Mouse (Mus musculus) ES-Bruce4 (cell line): ENCODE results near the gene Naga. TPM values are rescaled to one million over a fixed set of nuclear protein-coding genes. Genes with fewer than 3 reads are reported as not detected.

ENCODE experiments used
- H3K27ac ChIP-seq: 2 replicates; pipeline ENCODE4 v1.5.1; 2012; ENCODE audit warnings: low read length, inconsistent platforms; ENCODE audit not compliant: insufficient read depth
- H3K27me3 ChIP-seq: 2 replicates; pipeline ENCODE4 v1.6.1; 2012; ENCODE audit warnings: mild to moderate bottlenecking, low read length, inconsistent platforms; ENCODE audit not compliant: control insufficient read depth, poor library complexity, insufficient read depth, severe bottlenecking
- H3K36me3 ChIP-seq: 2 replicates; pipeline ENCODE4 v1.6.1; 2012; ENCODE audit warnings: inconsistent platforms, mild to moderate bottlenecking, low read length, moderate library complexity; ENCODE audit not compliant: control insufficient read depth, poor library complexity, insufficient read depth, severe bottlenecking
- H3K4me1 ChIP-seq: one replicate; pipeline ENCODE4 v1.8.1; 2011; ENCODE audit warnings: low read length; ENCODE audit not compliant: control insufficient read depth, insufficient read depth
- H3K4me3 ChIP-seq: 2 replicates; pipeline ENCODE4 v1.5.1; 2011; ENCODE audit warnings: low read depth, mild to moderate bottlenecking, low read length
- H3K9ac ChIP-seq: 2 replicates; pipeline ENCODE4 v1.6.1; 2012; ENCODE audit warnings: low read depth, mild to moderate bottlenecking, inconsistent platforms; ENCODE audit not compliant: poor library complexity, severe bottlenecking
- H3K9me3 ChIP-seq: replicated peaks from 2 replicates; pipeline ENCODE4 v1.6.1; 2012; ENCODE audit warnings: mild to moderate bottlenecking, low read length, inconsistent platforms; ENCODE audit not compliant: control insufficient read depth, poor library complexity, insufficient read depth, severe bottlenecking
- CTCF ChIP-seq: IDR thresholded peaks from one replicate; pipeline ENCODE4 v1.8.1; 2011; ENCODE audit warnings: low read depth, low read length
- EP300 ChIP-seq: IDR thresholded peaks from 2 replicates; pipeline ENCODE4 v1.6.1; 2011; ENCODE audit warnings: low read depth, low read length; ENCODE audit not compliant: insufficient read depth
- POLR2A ChIP-seq: IDR thresholded peaks from one replicate; pipeline ENCODE4 v1.8.1; 2011; ENCODE audit warnings: low read length; ENCODE audit not compliant: insufficient read depth
- polyA plus RNA-seq: library from polyadenylated mRNA; stranded (reverse); fragments of >200 nt; gene quantifications from 2 replicates; pipeline ENCODE4 v1.2.4, GENCODE M21; 2011; ENCODE audit warnings: low read depth; ENCODE audit not compliant: missing spikeins, insufficient read depth, insufficient read length

Gene Naga
- polyA plus RNA-seq, result 29.5 and 30.0 TPM in 2 replicates

DNA sequence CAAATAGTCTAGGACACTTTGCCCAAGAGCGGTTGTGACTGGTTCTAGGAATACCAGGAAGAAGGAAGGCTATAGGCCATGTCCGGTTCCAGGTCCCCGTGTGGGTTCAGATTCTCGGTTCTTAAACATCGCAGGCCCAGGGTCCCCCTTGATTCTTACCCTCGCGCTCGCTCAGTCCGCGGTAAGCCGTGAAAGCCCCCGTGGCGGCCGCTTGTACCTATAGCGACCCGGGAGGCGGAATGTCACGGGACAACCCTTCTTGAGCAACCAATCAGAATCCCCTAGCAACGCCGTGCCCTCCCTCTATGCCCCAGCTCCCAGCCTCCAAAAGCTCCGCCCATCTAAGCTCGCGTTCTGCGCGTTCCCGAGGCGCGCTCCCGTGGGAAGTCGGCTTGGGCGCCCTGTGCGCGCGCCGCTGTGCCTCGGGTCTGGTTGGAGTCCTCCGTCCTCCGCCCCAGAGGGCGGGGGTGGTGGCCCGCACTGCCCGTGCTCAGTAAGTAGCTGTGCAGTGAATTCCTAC is at the start of gene Naga, which contains the start of the genes Pheta2 and Smdt1:
Naga (minus strand) TSS at position 333 of the 520 bp plus-strand sequence.
Pheta2 (plus strand) TSS at position 350 of the 520 bp plus-strand sequence.
Smdt1 (plus strand) TSS at position 367 of the 520 bp plus-strand sequence.
- no peak within 1 kb of the TSS for H3K27ac ChIP-seq
- TF ChIP-seq POLR2A (peak; percentile 59), CTCF (no peak), EP300 (0 out of 2 replicates have a peak, but pooled peaks have one; percentile 7)
- peak within 1 kb of the TSS; percentile 85 for H3K4me3 ChIP-seq
- no peaks in the 10 kb centered on the region for H3K9me3 ChIP-seq
- no peaks in the 10 kb centered on the region for H3K27me3 ChIP-seq
- peaks cover 8% of the 10 kb centered on the region for H3K36me3 ChIP-seq
- peaks cover 4% of the 10 kb centered on the region for H3K4me1 ChIP-seq
- H3K9ac ChIP-seq, result peak within 1 kb of the TSS; percentile 68

- no peaks in the 10 kb centered on the region for H3K27me3 ChIP-seq
- no peaks in the 10 kb centered on the region for H3K36me3 ChIP-seq
- H3K9me3 ChIP-seq, result 0 out of 2 replicates have a peak, but pooled peaks cover 6% of the 10 kb centered on the region
- no peak overlapping the region for H3K9ac ChIP-seq
- no peaks in the 10 kb centered on the region for H3K4me1 ChIP-seq
- no peak overlapping the region for H3K27ac ChIP-seq
- H3K4me3 ChIP-seq, result no peak overlapping the region
- TF ChIP-seq POLR2A (no peak), CTCF (no peak), EP300 (no peak)
These were observed 47.0 kb upstream of the Naga start for GRCm38 (mm10) chr15:82385729-82386128.

GRCm38 (mm10) chr15:82382441-82382840 is 43.7 kb upstream of the Naga start:
- H3K4me1 ChIP-seq, result no peaks in the 10 kb centered on the region
- no peak overlapping the region for H3K27ac ChIP-seq

DNA sequence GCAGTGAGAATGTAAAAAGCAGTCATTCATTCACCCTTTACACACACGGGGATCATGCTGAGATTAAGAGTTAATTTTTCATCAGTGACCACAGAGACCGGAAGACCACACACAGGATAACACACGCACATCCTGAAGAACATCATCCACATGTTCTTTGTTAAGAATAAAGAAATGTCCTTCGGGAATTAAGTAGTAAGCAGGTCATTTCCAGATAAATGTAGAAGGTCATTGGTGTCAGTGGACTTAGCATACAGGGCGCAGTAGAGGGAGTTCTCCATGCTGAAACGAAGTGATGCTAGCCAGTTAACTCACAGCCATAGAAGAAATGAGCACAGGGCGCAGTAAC is 42.0 kb upstream of the Naga start:
- Histone ChIP-seq H3K9ac (no peak overlapping the region), H3K4me3 (peak overlapping the region; percentile 54), H3K27me3 (no peaks in the 10 kb centered on the region), H3K4me1 (no peaks in the 10 kb centered on the region), H3K27ac (no peak overlapping the region), H3K36me3 (no peaks in the 10 kb centered on the region), H3K9me3 (0 out of 2 replicates have a peak, but pooled peaks cover 6% of the 10 kb centered on the region)
- no peak for TF ChIP-seq EP300
- no peak for TF ChIP-seq POLR2A
- TF ChIP-seq CTCF, result no peak

More at GRCm38 (mm10) chr15:82382441-82382840, 43.7 kb upstream of the Naga start:
- Histone ChIP-seq H3K36me3 (no peaks in the 10 kb centered on the region), H3K9me3 (0 out of 2 replicates have a peak, but pooled peaks cover 6% of the 10 kb centered on the region), H3K27me3 (no peaks in the 10 kb centered on the region), H3K9ac (no peak overlapping the region), H3K4me3 (no peak overlapping the region)
- no peak for TF ChIP-seq CTCF
- no peak for TF ChIP-seq EP300
- TF ChIP-seq POLR2A, result no peak

- Histone ChIP-seq H3K4me1 (no peaks in the 10 kb centered on the region), H3K36me3 (no peaks in the 10 kb centered on the region), H3K27ac (no peak within 1 kb of the TSS), H3K4me3 (peak within 1 kb of the TSS; percentile 54), H3K9ac (peak within 1 kb of the TSS; percentile 1; the same call in 1 of the 2 replicates), H3K9me3 (0 out of 2 replicates have a peak, but pooled peaks cover 6% of the 10 kb centered on the region), H3K27me3 (no peaks in the 10 kb centered on the region)
- no peak for TF ChIP-seq CTCF
- TF ChIP-seq EP300, result no peak
- TF ChIP-seq POLR2A, result no peak
These were observed 41.4 kb upstream of the Naga start, which contains the start of gene Cyp2d22 for GRCm38 (mm10) chr15:82379871-82380713. Gene Cyp2d22 (minus strand): TSS chr15:82380260.

- Histone ChIP-seq H3K27me3 (no peaks in the 10 kb centered on the region), H3K36me3 (no peaks in the 10 kb centered on the region), H3K4me1 (no peaks in the 10 kb centered on the region), H3K27ac (no peak overlapping the region), H3K9ac (peak overlapping the region; percentile 1; the same call in 1 of the 2 replicates), H3K9me3 (0 out of 2 replicates have a peak, but pooled peaks cover 6% of the 10 kb centered on the region), H3K4me3 (peak overlapping the region; percentile 54)
- TF ChIP-seq POLR2A (no peak), EP300 (no peak), CTCF (no peak)
These were observed 40.8 kb upstream of the Naga start for GRCm38 (mm10) chr15:82379511-82379870.
